ENCODE assay signal across 8 mouse cellular contexts in the genomic region with DNA sequence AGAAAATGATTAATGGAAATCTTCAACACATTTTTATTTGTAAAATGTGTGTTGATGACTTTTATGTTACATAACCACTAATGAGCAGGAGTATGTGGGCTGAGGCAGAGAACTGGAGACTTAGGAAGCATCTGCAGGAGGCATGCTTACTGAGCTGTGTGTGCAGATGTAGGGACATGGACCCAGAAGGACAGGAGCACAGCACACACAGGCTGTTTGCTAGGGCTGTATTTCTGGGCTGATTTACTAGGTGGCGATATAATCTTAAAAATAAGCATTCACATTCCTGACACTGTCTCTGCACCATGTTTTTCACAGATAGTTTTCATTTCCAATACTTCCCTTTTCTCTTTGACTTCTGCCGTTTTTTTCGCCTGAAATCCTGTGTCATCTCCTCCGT.
A peak's percentile ranks its signal among the peaks of the same experiment; 100 is the strongest.
DNase-seq lines count a peak whose midpoint lies in the region; ATAC-seq and TF ChIP-seq lines count a peak whose summit lies in the region.

No protein-coding gene starts in this region.

- TF ChIP-seq POLR2A in MEL (IDR thresholded peaks at IDR 0.05; ENCODE audit: control insufficient read depth in 1 of 2, insufficient read depth in 1 of 2, low read depth in 1 of 2, low read length in 2 of 2, poor library complexity in 1 of 2) = no peak

- H3K79me2 ChIP-seq in MEL (ENCODE audit: control insufficient read depth, insufficient read depth, low read length, poor library complexity) = no peaks in the 10 kb centered on the region

- no peak overlapping the region for H3K9ac ChIP-seq in MEL (ENCODE audit: control insufficient read depth, low read depth, low read length, poor library complexity, severe bottlenecking)
- no peak overlapping the region for H3K9ac ChIP-seq in midbrain, embryonic 14.5 days (replicated peaks; ENCODE audit: low read length)

- 65% methylated on average over 4 of the region's 4 CpGs for WGBS in midbrain, embryonic 14.5 days

- no peak overlapping the region for H3K4me2 ChIP-seq in midbrain, embryonic 14.5 days (ENCODE audit: low read length)

- ATAC-seq in cerebellum, adult (ENCODE audit: insufficient number of reproducible peaks, low FRiP score, low TSS enrichment) = no peak
- no peak for ATAC-seq in midbrain, embryonic 14.5 days (ENCODE audit: low FRiP score, low TSS enrichment)
- ATAC-seq in CD4-positive, CD25-positive, alpha-beta regulatory T cell, adult 4 months = no peak

- H3K27ac ChIP-seq in MEL (ENCODE audit: control insufficient read depth, low read depth, low read length) = no peak overlapping the region
- H3K27ac ChIP-seq in midbrain, embryonic 14.5 days (replicated peaks; ENCODE audit: low read depth, low read length) = no peak overlapping the region

- peak; percentile 18 to 36 for DNase-seq in cerebellum, postnatal 10 days
- DNase-seq in MEL (ENCODE audit: low read depth, low spot score) = peak; percentile 3
- DNase-seq in frontal cortex, postnatal 10 days (ENCODE audit: low spot score in 2 of 2) = peak; percentile 3 to 7
- peak; percentile 9 to 17 for DNase-seq in layer of hippocampus, postnatal 25 days (ENCODE audit: extremely low spot score in 1 of 2, low spot score in 1 of 2)
- DNase-seq in midbrain, embryonic 14.5 days = peak; percentile 67
- DNase-seq in urinary bladder, postnatal 25 days (ENCODE audit: low spot score) = no peak

- peak overlapping the region in 1 of 2 experiments; percentile 32; a peak in 1 of 4 replicates for H3K4me3 ChIP-seq in MEL (ENCODE audit: control insufficient read depth in 1 of 2, insufficient read depth in 1 of 2, low read depth in 2 of 2, low read length in 2 of 2)
- no peak overlapping the region for H3K4me3 ChIP-seq in midbrain, embryonic 14.5 days (replicated peaks; ENCODE audit: low read depth, low read length)

- TF ChIP-seq CTCF in MEL (IDR thresholded peaks at IDR 0.05 in 2 of 3, conservative IDR thresholded peaks at IDR 0.05 in 1 of 3; ENCODE audit: control insufficient read depth in 1 of 3, insufficient read depth in 1 of 3, low read depth in 2 of 3, low read length in 3 of 3, poor library complexity in 1 of 3, severe bottlenecking in 1 of 3) = peak in 1 of 3 experiments; percentile 41; a peak in 2 of 6 replicates

- no peaks in the 10 kb centered on the region for H3K4me1 ChIP-seq in MEL (ENCODE audit: control insufficient read depth in 1 of 2, insufficient read depth in 2 of 2, low read length in 2 of 2)
- H3K4me1 ChIP-seq in midbrain, embryonic 14.5 days (ENCODE audit: control insufficient read depth, insufficient read depth, low read length) = no peaks in the 10 kb centered on the region

- H3K36me3 ChIP-seq in MEL (ENCODE audit: control insufficient read depth in 1 of 2, insufficient read depth in 2 of 2, low read length in 2 of 2) = no peaks in the 10 kb centered on the region
- no peaks in the 10 kb centered on the region for H3K36me3 ChIP-seq in midbrain, embryonic 14.5 days (ENCODE audit: control insufficient read depth, insufficient read depth, low read length)

- H3K27me3 ChIP-seq in MEL (ENCODE audit: control insufficient read depth in 1 of 2, insufficient read depth in 2 of 2, low read length in 2 of 2) = no peaks in the 10 kb centered on the region
- no peaks in the 10 kb centered on the region for H3K27me3 ChIP-seq in midbrain, embryonic 14.5 days (ENCODE audit: control insufficient read depth, insufficient read depth, low read length)

- TF ChIP-seq RAD21 in MEL (IDR thresholded peaks at IDR 0.05; ENCODE audit: low read depth, low read length) = peak; percentile 39

- no peaks in the 10 kb centered on the region for H3K9me3 ChIP-seq in MEL (replicated peaks; ENCODE audit: insufficient read depth, low read length)
- H3K9me3 ChIP-seq in midbrain, embryonic 14.5 days (ENCODE audit: control insufficient read depth, low read length) = no peaks in the 10 kb centered on the region

- TF ChIP-seq EP300 in MEL (IDR thresholded peaks at IDR 0.05; ENCODE audit: low read depth in 1 of 2, low read length in 2 of 2) = no peak

TF ChIP-seq in MEL, 35 proteins besides CTCF, POLR2A, EP300 and RAD21:
- TF ChIP-seq SMC3 (IDR thresholded peaks at IDR 0.05; ENCODE audit: low read depth, low read length) (peak; percentile 52), RCOR1 (IDR thresholded peaks at IDR 0.05; ENCODE audit: low read depth, low read length) (no peak), POLR2AphosphoS2 (IDR thresholded peaks at IDR 0.05; ENCODE audit: low read length) (no peak), GATA1 (IDR thresholded peaks at IDR 0.05; ENCODE audit: low read depth, low read length) (no peak), ZKSCAN1 (IDR thresholded peaks at IDR 0.05; ENCODE audit: low read depth, low read length) (no peak), E2F4 (IDR thresholded peaks at IDR 0.05; ENCODE audit: borderline replicate concordance, low read depth, low read length) (no peak), USF1 (IDR thresholded peaks at IDR 0.05; ENCODE audit: low read depth, low read length) (no peak), MAX (IDR thresholded peaks at IDR 0.05; ENCODE audit: low read length) (no peak), MAZ (IDR thresholded peaks at IDR 0.05; ENCODE audit: low read depth, low read length) (no peak), MXI1 (IDR thresholded peaks at IDR 0.05; ENCODE audit: low read depth, low read length) (no peak), MAFK (IDR thresholded peaks at IDR 0.05; ENCODE audit: borderline replicate concordance, low read depth, low read length) (no peak), NRF1 (IDR thresholded peaks at IDR 0.05; ENCODE audit: insufficient read depth, low read depth, low read length, poor library complexity, severe bottlenecking) (no peak), POLR2AphosphoS5 (IDR thresholded peaks at IDR 0.05; ENCODE audit: borderline replicate concordance, low read depth, low read length) (no peak), ZC3H11A (IDR thresholded peaks at IDR 0.05; ENCODE audit: low read depth, low read length) (peak; percentile 66), ZMIZ1 (IDR thresholded peaks at IDR 0.05; ENCODE audit: low read depth, low read length) (no peak), KAT2A (conservative IDR thresholded peaks at IDR 0.05; ENCODE audit: low read depth, low read length) (no peak)
